Mouse (Mus musculus): ENCODE results near the gene Emg1. TPM values are rescaled to one million over a fixed set of nuclear protein-coding genes. Genes with fewer than 3 reads are reported as not detected.

Emg1 gene
- total and polyA plus RNA-seq, 3 experiments, result 117 to 254 (median 228) TPM

DNA sequence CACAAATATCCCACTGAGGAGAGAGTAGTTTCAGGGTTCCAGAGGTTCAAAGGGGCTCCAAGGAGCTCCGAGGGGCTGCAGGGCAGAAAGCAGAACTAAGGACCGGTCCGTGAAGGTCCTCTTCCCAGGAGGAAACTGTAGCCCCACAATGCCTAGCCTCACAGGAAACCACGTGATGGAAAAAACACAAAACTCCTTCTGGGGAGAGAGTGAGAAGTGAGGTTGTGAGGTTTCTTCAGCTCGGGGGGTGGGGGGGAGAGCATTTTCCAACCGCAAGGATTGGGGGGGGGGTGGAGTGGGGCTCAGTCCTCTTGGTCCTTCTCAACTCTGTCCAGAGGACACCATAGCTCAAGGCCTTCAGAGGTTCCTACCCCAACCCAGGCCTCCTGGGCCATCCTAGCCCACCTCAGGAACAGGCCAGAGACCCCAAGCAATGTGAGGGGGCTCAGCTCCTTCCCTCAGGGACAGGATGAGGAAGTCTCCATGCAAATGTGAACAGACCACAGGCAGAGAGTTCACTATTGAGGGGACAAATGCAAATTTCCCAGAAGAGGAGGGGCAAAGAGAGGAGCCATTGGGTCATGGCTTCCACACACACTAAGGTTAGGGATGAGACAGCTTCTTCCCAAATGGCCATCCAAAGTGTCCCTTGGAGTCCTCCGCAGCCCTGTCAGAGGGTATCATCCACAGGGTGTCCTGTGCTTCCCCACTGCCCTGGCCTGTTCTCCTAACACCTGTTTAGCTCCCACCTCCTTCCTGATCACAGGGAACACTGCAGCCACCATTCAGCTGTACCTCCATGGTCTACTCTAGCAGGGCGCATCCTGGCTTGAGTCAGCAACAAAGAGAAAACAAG lies 18.1 kb upstream of the Emg1 start:
- Histone ChIP-seq H3K27me3 (ENCODE audit: insufficient read depth, low read length) (no peaks in the 10 kb centered on the region), H3K36me3 (replicated peaks) (peaks cover 70% of the 10 kb centered on the region), H3K4me3 (ENCODE audit: low read depth, low read length) (no peak overlapping the region; the same call in 1 of the 2 replicates), H3K4me1 (ENCODE audit: insufficient read depth, low read depth, low read length) (peaks cover 88% of the 10 kb centered on the region), H3K9me3 (replicated peaks) (no peaks in the 10 kb centered on the region)
- ATAC-seq (ENCODE audit: extremely low read depth, insufficient number of reproducible peaks, low FRiP score, poor library complexity, severe bottlenecking) (0 out of 2 replicates have a peak, but pooled peaks have one; percentile 9), DNase-seq (ENCODE audit: low spot score) (no peak)
- TF ChIP-seq TAL1 (conservative IDR thresholded peaks at IDR 0.05; ENCODE audit: low read depth, low read length), result no peak
- no peak for TF ChIP-seq GATA1 (IDR thresholded peaks at IDR 0.05; ENCODE audit: borderline replicate concordance, low read length)
- TF ChIP-seq POLR2AphosphoS5 (IDR thresholded peaks at IDR 0.05; ENCODE audit: insufficient replicate concordance, low read depth, low read length), result no peak
- TF ChIP-seq GATA2 (IDR thresholded peaks at IDR 0.05; ENCODE audit: borderline replicate concordance, low read depth, low read length), result no peak
- TF ChIP-seq CTCF (IDR thresholded peaks at IDR 0.05; ENCODE audit: low read depth, low read length), result no peak

DNA sequence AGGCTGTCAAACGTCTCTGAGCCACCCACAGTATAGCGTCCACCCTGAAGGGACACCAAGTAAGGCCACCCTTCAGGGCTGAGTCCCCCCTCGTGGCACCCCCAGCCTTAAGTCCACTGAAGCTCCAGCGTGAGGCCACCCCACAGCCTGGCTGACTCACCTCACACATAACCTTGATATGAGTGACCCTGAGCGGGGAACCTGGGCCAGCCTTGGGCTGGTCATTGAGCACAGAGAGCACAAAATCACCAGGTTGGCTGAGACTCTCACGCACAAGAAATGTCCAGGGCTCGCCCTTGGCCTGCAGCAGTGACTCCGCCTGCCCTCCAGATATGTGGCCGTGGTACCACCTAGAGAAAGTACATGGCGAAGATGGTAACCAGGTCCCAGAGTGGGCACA lies 16.6 kb upstream of the Emg1 start:
- Histone ChIP-seq H3K27me3 (ENCODE audit: insufficient read depth, low read length) (no peaks in the 10 kb centered on the region), H3K9me3 (replicated peaks) (no peaks in the 10 kb centered on the region), H3K36me3 (replicated peaks) (peaks cover 84% of the 10 kb centered on the region), H3K4me1 (ENCODE audit: insufficient read depth, low read depth, low read length) (peaks cover 91% of the 10 kb centered on the region), H3K4me3 (ENCODE audit: low read depth, low read length) (peak overlapping the region; percentile 1; the same call in 1 of the 2 replicates)
- ATAC-seq (ENCODE audit: extremely low read depth, insufficient number of reproducible peaks, low FRiP score, poor library complexity, severe bottlenecking), result no peak
- no peak for DNase-seq (ENCODE audit: low spot score)
- TF ChIP-seq GATA1 (IDR thresholded peaks at IDR 0.05; ENCODE audit: borderline replicate concordance, low read length) (no peak), POLR2AphosphoS5 (IDR thresholded peaks at IDR 0.05; ENCODE audit: insufficient replicate concordance, low read depth, low read length) (no peak), TAL1 (conservative IDR thresholded peaks at IDR 0.05; ENCODE audit: low read depth, low read length) (no peak), CTCF (IDR thresholded peaks at IDR 0.05; ENCODE audit: low read depth, low read length) (no peak), GATA2 (IDR thresholded peaks at IDR 0.05; ENCODE audit: borderline replicate concordance, low read depth, low read length) (no peak)

DNA sequence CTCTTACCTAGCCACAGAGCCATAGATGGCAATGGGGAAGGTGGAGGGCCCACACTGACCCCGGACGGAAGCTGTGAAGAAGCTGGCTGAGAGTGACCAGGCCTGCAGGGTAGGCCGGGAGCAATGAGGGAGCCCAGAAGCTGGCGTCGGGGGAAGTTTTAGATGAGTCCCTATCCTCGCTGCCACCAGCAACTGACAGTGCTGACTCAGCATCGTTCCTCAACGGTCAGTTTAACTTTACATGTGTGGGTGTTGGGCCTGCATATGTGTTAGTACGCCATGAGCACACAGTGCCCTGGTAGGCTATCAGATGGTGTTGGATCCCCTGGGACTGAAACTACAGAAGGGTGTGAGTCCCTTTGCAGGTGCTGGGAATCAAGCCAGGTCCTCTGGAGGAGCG lies 12.5 kb upstream of the Emg1 start:
- H3K27me3 ChIP-seq (ENCODE audit: insufficient read depth, low read length), result no peaks in the 10 kb centered on the region
- no peak for DNase-seq (ENCODE audit: low spot score)
- peak overlapping the region; percentile 63; the same call in 1 of the 2 replicates for H3K4me3 ChIP-seq (ENCODE audit: low read depth, low read length)
- H3K4me1 ChIP-seq (ENCODE audit: insufficient read depth, low read depth, low read length), result peaks cover 86% of the 10 kb centered on the region
- peaks cover 90% of the 10 kb centered on the region for H3K36me3 ChIP-seq (replicated peaks)
- ATAC-seq (ENCODE audit: extremely low read depth, insufficient number of reproducible peaks, low FRiP score, poor library complexity, severe bottlenecking), result peak; percentile 22; the same call in 1 of the 2 replicates
- no peaks in the 10 kb centered on the region for H3K9me3 ChIP-seq (replicated peaks)
- no peak for TF ChIP-seq POLR2AphosphoS5 (IDR thresholded peaks at IDR 0.05; ENCODE audit: insufficient replicate concordance, low read depth, low read length)
- no peak for TF ChIP-seq GATA2 (IDR thresholded peaks at IDR 0.05; ENCODE audit: borderline replicate concordance, low read depth, low read length)
- TF ChIP-seq GATA1 (IDR thresholded peaks at IDR 0.05; ENCODE audit: borderline replicate concordance, low read length), result no peak

DNA sequence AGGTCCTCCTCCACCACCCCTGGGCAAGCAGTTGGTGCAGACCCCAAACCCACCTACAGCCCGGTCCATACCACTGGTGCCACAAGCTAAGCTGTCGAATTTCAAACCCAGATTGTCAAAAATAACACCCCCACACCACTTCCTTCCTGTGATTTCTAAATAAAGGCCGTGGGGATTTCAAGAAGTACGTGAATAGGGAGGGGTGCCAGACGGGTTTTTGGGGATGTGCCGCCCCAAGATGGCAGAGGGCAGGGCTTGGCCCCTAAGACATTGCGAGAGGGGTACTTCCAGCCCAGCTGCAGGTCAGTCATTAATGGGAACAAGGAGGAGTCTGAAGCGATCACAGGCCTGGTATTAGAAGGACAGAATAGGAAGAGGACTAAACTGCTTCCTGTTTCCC lies 11.6 kb upstream of the Emg1 start:
- Histone ChIP-seq H3K4me1 (ENCODE audit: insufficient read depth, low read depth, low read length) (peaks cover 88% of the 10 kb centered on the region), H3K4me3 (ENCODE audit: low read depth, low read length) (no peak overlapping the region; the same call in 1 of the 2 replicates)
- no peak for DNase-seq (ENCODE audit: low spot score)

DNA sequence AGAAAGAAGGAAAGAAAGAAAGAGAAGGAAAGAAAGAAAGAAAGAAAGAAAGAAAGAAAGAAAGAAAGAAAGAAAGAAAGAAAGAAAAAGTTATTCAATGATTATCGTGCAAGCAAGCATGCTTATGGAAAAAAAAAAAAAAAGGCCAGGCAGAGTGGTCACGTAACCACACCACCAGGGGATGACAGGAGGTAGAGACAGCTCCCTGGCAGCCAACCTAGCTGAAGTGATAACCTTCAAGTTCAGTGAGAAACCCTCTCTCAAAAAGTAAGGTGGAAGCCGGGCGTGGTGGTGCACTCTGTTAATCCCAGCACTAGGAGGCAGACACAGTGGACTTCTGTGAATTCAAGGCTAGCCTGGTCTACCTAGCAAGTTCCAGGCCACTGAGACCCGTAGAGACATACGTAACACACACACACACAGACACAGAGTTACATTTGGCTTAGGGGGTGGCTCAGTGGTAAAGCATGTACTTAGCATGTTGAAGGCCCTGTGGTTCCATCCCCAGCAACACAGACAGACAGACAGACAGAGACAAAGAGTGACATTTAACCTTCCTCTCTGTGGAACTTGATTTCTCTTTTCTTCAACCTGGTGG lies 11.0 kb upstream of the Emg1 start:
- TF ChIP-seq GATA2 (IDR thresholded peaks at IDR 0.05; ENCODE audit: borderline replicate concordance, low read depth, low read length) (no peak), POLR2AphosphoS5 (IDR thresholded peaks at IDR 0.05; ENCODE audit: insufficient replicate concordance, low read depth, low read length) (no peak), CTCF (IDR thresholded peaks at IDR 0.05; ENCODE audit: low read depth, low read length) (no peak), TAL1 (conservative IDR thresholded peaks at IDR 0.05; ENCODE audit: low read depth, low read length) (no peak), GATA1 (IDR thresholded peaks at IDR 0.05; ENCODE audit: borderline replicate concordance, low read length) (no peak)
- DNase-seq (ENCODE audit: low spot score), result no peak
- Histone ChIP-seq H3K4me1 (ENCODE audit: insufficient read depth, low read depth, low read length) (peaks cover 88% of the 10 kb centered on the region), H3K27me3 (ENCODE audit: insufficient read depth, low read length) (no peaks in the 10 kb centered on the region), H3K36me3 (replicated peaks) (peaks cover 89% of the 10 kb centered on the region), H3K9me3 (replicated peaks) (no peaks in the 10 kb centered on the region), H3K4me3 (ENCODE audit: low read depth, low read length) (no peak overlapping the region; the same call in 1 of the 2 replicates)
- ATAC-seq (ENCODE audit: extremely low read depth, insufficient number of reproducible peaks, low FRiP score, poor library complexity, severe bottlenecking), result no peak

More for the DNA sequence above, 11.6 kb upstream of the Emg1 start:
- ATAC-seq (ENCODE audit: extremely low read depth, insufficient number of reproducible peaks, low FRiP score, poor library complexity, severe bottlenecking), result no peak
- no peak for TF ChIP-seq GATA2 (IDR thresholded peaks at IDR 0.05; ENCODE audit: borderline replicate concordance, low read depth, low read length)
- TF ChIP-seq CTCF (IDR thresholded peaks at IDR 0.05; ENCODE audit: low read depth, low read length), result no peak
- Histone ChIP-seq H3K9me3 (replicated peaks) (no peaks in the 10 kb centered on the region), H3K27me3 (ENCODE audit: insufficient read depth, low read length) (no peaks in the 10 kb centered on the region), H3K36me3 (replicated peaks) (peaks cover 89% of the 10 kb centered on the region)

DNA sequence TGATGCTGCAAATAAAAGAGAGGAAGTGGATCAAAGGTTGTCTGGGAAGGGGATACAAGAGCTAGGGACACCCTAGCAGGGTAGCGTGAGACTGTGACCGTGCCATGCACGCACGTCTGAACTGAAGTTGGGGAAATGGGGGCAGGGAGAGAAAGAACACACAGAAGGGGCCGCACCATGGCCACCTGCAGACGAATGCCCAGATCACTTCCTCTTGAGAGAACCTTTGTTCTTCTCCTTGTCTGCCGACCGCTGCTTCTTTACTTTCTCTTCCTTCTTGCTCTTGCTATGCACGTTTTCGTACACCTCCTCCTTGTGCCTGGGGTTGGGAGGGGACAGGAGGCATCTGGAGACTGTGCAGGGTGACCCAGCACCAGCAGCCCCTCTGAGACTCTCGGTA lies 8.9 kb upstream of the Emg1 start:
- no peak for ATAC-seq (ENCODE audit: extremely low read depth, insufficient number of reproducible peaks, low FRiP score, poor library complexity, severe bottlenecking)
- peaks cover 93% of the 10 kb centered on the region for H3K4me1 ChIP-seq (ENCODE audit: insufficient read depth, low read depth, low read length)
- H3K9me3 ChIP-seq (replicated peaks), result no peaks in the 10 kb centered on the region
- peak overlapping the region; percentile 8; the same call in 1 of the 2 replicates for H3K4me3 ChIP-seq (ENCODE audit: low read depth, low read length)
- peaks cover 91% of the 10 kb centered on the region for H3K36me3 ChIP-seq (replicated peaks)
- no peak for TF ChIP-seq POLR2AphosphoS5 (IDR thresholded peaks at IDR 0.05; ENCODE audit: insufficient replicate concordance, low read depth, low read length)
- TF ChIP-seq CTCF (IDR thresholded peaks at IDR 0.05; ENCODE audit: low read depth, low read length), result no peak
- no peak for TF ChIP-seq GATA1 (IDR thresholded peaks at IDR 0.05; ENCODE audit: borderline replicate concordance, low read length)
- TF ChIP-seq TAL1 (conservative IDR thresholded peaks at IDR 0.05; ENCODE audit: low read depth, low read length), result no peak
- TF ChIP-seq GATA2 (IDR thresholded peaks at IDR 0.05; ENCODE audit: borderline replicate concordance, low read depth, low read length), result no peak
- no peak for DNase-seq (ENCODE audit: low spot score)
- H3K27me3 ChIP-seq (ENCODE audit: insufficient read depth, low read length), result no peaks in the 10 kb centered on the region
